Mouse (Mus musculus): ENCODE results near the gene Esr2. TPM values are rescaled to one million over a fixed set of nuclear protein-coding genes. Genes with fewer than 3 reads are reported as not detected.

Esr2 gene
- polyA plus RNA-seq, 1 experiment from 2014 or later = 0.08 TPM

DNA sequence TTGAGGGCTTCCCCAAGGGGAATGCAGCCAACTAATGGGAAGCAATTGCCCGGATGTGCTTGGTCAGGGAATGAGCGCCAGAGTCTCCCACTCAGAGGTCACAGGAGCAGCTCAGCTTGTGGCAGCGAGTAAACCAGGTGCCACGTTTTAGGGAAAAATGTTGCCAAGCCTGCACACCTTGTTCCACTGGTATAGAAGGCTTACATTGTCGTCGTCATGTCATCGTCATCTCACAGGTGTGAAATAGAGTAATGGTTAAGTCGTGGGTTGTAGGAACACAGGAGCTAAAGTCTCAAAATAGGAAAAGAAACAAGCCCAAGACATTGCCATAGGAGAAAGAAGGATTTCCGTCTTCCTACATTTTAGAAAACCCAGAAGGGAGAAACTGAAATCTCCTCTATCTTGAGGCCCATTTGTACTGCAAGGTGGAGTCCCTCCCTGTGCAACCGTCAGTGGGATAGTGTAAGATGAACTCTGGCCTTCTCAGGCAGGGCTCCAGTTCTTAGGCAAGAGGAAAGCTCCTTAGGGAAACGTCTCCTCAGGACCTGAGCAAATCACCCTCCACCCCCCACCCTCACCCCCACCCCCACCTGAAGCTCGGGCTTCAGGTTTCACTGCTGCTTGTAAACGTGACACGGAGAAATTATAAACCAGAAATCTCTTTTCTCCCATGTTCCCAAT is 96.0 kb downstream of the Esr2 start:
- WGBS = 37% methylated on average over 14 of the region's 14 CpGs
- Histone ChIP-seq H3K4me2 (replicated peaks) (peak overlapping the region; percentile 51), H3K4me3 (replicated peaks) (peak overlapping the region; percentile 27), H3K27ac (replicated peaks) (no peak overlapping the region), H3K36me3 (peaks cover 11% of the 10 kb centered on the region; the same call in 1 of the 2 replicates), H3K27me3 (no peaks in the 10 kb centered on the region), H3K4me1 (peaks cover 20% of the 10 kb centered on the region), H3K9ac (no peak overlapping the region), H3K9me3 (replicated peaks) (no peaks in the 10 kb centered on the region)
- no peak for ATAC-seq (ENCODE audit: insufficient number of reproducible peaks, low FRiP score, low TSS enrichment, low read depth)

DNA sequence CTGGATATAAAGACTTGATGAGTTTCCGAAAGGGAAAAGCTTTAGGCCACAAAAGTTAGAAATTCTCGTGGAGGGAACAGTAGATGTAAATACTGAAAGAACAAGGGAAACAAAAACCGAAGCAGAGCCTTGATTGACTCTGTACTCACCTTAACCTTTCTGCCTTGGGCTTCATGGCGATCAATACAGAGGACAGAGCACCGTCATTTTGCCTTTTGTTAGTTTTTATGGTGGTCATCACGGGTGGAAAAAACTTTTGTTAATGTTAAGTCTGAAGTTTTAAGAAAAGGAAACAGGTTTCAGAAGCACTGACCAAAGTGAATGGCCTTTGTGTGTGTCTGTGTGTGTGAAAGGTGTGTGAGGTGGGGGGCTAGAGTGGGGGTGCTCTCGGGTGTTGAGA is 103.1 kb downstream of the Esr2 start:
- H3K9me3 ChIP-seq (replicated peaks) = no peaks in the 10 kb centered on the region
- H3K9ac ChIP-seq = no peak overlapping the region
- peak overlapping the region; percentile 21 for H3K4me2 ChIP-seq (replicated peaks)
- H3K27me3 ChIP-seq = no peaks in the 10 kb centered on the region
- no peak for ATAC-seq (ENCODE audit: insufficient number of reproducible peaks, low FRiP score, low TSS enrichment, low read depth)
- H3K4me1 ChIP-seq = peaks cover 18% of the 10 kb centered on the region; the same call in 1 of the 2 replicates
- H3K36me3 ChIP-seq = peaks cover 17% of the 10 kb centered on the region
- peak overlapping the region; percentile 4; the same call in 1 of the 2 replicates for H3K4me3 ChIP-seq (replicated peaks)
- no peak overlapping the region for H3K27ac ChIP-seq (replicated peaks)
- 44% methylated on average over 7 of the region's 7 CpGs for WGBS

DNA sequence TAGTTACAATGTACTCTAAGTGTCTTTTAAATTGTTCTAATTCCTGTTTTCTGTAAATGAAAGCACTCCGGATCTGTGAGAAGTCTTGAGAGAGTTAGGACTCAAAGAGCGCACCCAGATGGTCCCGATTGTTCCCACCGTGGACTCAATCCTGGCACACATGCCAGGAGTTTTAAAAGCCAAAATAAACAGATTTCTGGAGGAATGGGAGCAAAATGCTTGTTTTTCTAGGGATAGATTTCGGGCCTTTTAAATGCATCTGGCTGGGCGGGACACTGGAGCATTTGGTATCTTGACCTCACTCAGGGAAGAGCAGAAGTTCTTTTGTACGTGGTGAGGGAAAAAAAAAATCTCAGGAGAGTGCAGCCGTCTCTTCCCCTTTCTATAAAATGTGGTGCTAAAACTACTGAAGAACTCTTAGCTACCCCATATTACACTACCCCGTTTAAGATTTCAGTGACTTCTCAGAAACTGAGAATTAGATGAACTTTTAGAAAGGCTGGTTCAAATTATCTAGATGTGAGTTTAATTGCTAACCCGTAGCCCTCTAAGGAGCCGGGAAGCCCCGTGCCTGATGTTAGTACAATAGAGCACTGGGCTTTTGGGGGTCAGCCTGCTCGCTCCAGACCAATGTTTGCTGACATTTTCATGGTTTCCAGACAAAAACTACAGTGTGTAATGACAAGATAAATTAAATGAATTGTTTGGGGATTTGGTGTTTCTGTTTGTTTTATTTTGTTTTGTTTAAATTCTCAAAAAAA is 103.8 kb downstream of the Esr2 start:
- Histone ChIP-seq H3K27me3 (no peaks in the 10 kb centered on the region), H3K4me3 (replicated peaks) (peak overlapping the region; percentile 24), H3K9ac (no peak overlapping the region), H3K9me3 (replicated peaks) (no peaks in the 10 kb centered on the region), H3K4me1 (peaks cover 18% of the 10 kb centered on the region; the same call in 1 of the 2 replicates), H3K27ac (replicated peaks) (0 out of 2 replicates have a peak overlapping the region, but pooled peaks have one; percentile 48), H3K36me3 (peaks cover 17% of the 10 kb centered on the region), H3K4me2 (replicated peaks) (peak overlapping the region; percentile 30)
- WGBS = 14% methylated on average over 13 of the region's 13 CpGs
- no peak for ATAC-seq (ENCODE audit: insufficient number of reproducible peaks, low FRiP score, low TSS enrichment, low read depth)

DNA sequence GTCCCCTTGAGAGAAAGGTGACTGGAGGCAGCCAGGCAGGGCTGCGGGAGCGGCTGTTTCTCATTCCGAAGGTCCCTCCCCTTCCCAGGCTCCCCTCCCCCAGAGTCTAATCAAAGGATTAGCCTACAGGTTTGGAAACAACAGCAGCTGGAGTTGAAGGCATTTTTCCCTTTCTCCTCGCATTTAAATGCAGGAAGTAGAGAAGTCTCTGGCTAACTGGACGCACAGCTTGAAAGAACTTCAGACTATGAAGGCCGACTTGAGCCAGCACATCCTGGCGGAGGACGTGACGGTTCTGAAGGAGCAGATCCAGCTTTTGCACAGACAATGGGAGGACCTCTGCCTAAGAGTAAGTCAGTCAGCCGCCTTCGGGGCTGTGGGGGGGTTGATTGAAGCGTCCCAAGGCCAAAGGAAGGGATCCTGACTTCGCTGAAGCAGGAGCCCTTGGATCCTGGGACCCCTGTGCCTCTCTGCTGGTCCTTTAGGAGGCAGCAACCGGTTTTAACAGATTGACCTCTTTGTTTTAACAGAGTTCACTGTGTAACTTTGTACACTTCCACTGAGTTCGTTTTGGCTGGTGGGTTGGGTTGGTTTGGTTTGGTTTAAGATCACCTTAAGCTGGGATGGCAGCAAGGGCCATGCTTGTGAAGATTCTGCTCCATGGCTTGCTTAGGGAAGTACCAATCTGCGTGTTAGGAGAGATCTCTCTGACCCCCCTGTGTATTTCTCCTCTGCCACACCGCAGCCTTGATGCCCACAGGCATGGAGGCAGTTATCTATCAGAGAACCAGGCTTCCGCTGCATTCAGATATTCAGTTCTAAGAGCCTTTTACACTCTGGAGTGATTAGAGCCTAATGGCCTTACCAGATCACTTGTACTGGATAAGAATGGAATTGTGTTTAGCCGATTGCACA is 104.9 kb downstream of the Esr2 start:
- peak overlapping the region; percentile 41 for H3K4me2 ChIP-seq (replicated peaks)
- no peak overlapping the region for H3K9ac ChIP-seq
- peaks cover 18% of the 10 kb centered on the region; the same call in 1 of the 2 replicates for H3K4me1 ChIP-seq
- H3K27ac ChIP-seq (replicated peaks) = peak overlapping the region; percentile 82
- no peaks in the 10 kb centered on the region for H3K9me3 ChIP-seq (replicated peaks)
- peaks cover 17% of the 10 kb centered on the region for H3K36me3 ChIP-seq
- H3K4me3 ChIP-seq (replicated peaks) = peak overlapping the region; percentile 35
- 10% methylated on average over 19 of the region's 19 CpGs for WGBS
- H3K27me3 ChIP-seq = no peaks in the 10 kb centered on the region
- ATAC-seq (ENCODE audit: insufficient number of reproducible peaks, low FRiP score, low TSS enrichment, low read depth) = peak; percentile 34; the same call in 1 of the 2 replicates

Other genes with a start within 250 kb of the Esr2 start
- gene Tex21, start 69.5 kb upstream of the Esr2 start, polyA plus RNA-seq (2015; fragmentation: Nextera tagmentation; extraction: Ambion mirVana) = not detected in 2 replicates
- gene Mthfd1, start 78.0 kb upstream of the Esr2 start, polyA plus RNA-seq (2015; fragmentation: Nextera tagmentation; extraction: Ambion mirVana) = 54.9 and 56.6 TPM in 2 replicates
- 1.0 and 1.1 TPM in 2 replicates for gene Akap5, start 147.6 kb upstream of the Esr2 start, polyA plus RNA-seq (2015; fragmentation: Nextera tagmentation; extraction: Ambion mirVana)
- gene Zbtb25, start 192.3 kb upstream of the Esr2 start, polyA plus RNA-seq (2015; fragmentation: Nextera tagmentation; extraction: Ambion mirVana) = 16.1 and 19.4 TPM in 2 replicates
- 9.4 and 9.8 TPM in 2 replicates for gene Zbtb1, start 193.0 kb upstream of the Esr2 start, polyA plus RNA-seq (2015; fragmentation: Nextera tagmentation; extraction: Ambion mirVana)
- 13.3 and 18.4 TPM in 2 replicates for gene Hspa2, start 226.9 kb upstream of the Esr2 start, polyA plus RNA-seq (2015; fragmentation: Nextera tagmentation; extraction: Ambion mirVana)
- 7.3 and 15.0 TPM in 2 replicates for gene Ppp1r36, start 240.3 kb upstream of the Esr2 start, polyA plus RNA-seq (2015; fragmentation: Nextera tagmentation; extraction: Ambion mirVana)